Mouse (Mus musculus) forebrain, embryonic 14.5 days (tissue): ENCODE measurements around the gene 4930562C15Rik. TPM values are rescaled to one million over a fixed set of nuclear protein-coding genes. Genes with fewer than 3 reads are reported as not detected.

Source experiments
- ATAC-seq: fragments of 200-750 bp; cut with Nextera tagmentation; 2 replicates; pipeline ENCODE4 v1.8.0; 2017; ENCODE audit warnings: mild to moderate bottlenecking, moderate library complexity
- DNase-seq: peaks from one replicate; pipeline ENCODE4 v3.0.0-alpha.2; 2015; ENCODE audit warnings: low spot score
- H3K27ac ChIP-seq: fragments of 300-500 bp; sonication (generic); 2 replicates; pipeline ENCODE4 v1.5.1; 2014; ENCODE audit warnings: low read depth, mild to moderate bottlenecking, control low read depth, low read length, moderate library complexity
- H3K27me3 ChIP-seq: fragments of 300-500 bp; sonication (generic); replicated peaks from 2 replicates; pipeline ENCODE4 v1.6.1; 2014; ENCODE audit warnings: low read length, control low read depth, mixed read lengths; ENCODE audit not compliant: control insufficient read depth, insufficient read depth
- H3K36me3 ChIP-seq: fragments of 300-500 bp; sonication (generic); 2 replicates; pipeline ENCODE4 v1.6.1; 2014; ENCODE audit warnings: low read length, control low read depth; ENCODE audit not compliant: control insufficient read depth, insufficient read depth
- H3K4me1 ChIP-seq: fragments of 300-500 bp; sonication (generic); 2 replicates; pipeline ENCODE4 v1.6.1; 2014; ENCODE audit warnings: antibody characterized with exemption, low read length, control low read depth; ENCODE audit not compliant: control insufficient read depth, insufficient read depth
- H3K4me2 ChIP-seq: fragments of 300-500 bp; sonication (generic); 2 replicates; pipeline ENCODE4 v1.6.1; 2014; ENCODE audit warnings: mild to moderate bottlenecking, control low read depth, low read length
- H3K4me3 ChIP-seq: fragments of 300-500 bp; sonication (generic); 2 replicates; pipeline ENCODE4 v1.5.1; 2014; ENCODE audit warnings: low read depth, low read length, control low read depth
- H3K9ac ChIP-seq: fragments of 300-500 bp; sonication (generic); 2 replicates; pipeline ENCODE4 v1.6.1; 2014; ENCODE audit warnings: mild to moderate bottlenecking, low read length, control low read depth, moderate library complexity
- H3K9me3 ChIP-seq: fragments of 300-500 bp; sonication (generic); replicated peaks from 2 replicates; pipeline ENCODE4 v1.6.1; 2016; ENCODE audit warnings: low read length, control low read depth, mixed read lengths; ENCODE audit not compliant: control insufficient read depth
- WGBS: fragments of 180-500 bp; shearing (Covaris S2); extraction: QIAGEN DNeasy Blood & Tissue Kit; methylation state at CpG from one replicate; pipeline ENCODE4 v1.1.7; 2014; 5-methylcytosine and 5-hydroxymethylcytosine counted together
- polyA plus RNA-seq: library from polyadenylated mRNA; unstranded; fragments of >200 nt; fragmentation: Nextera tagmentation; extraction: Ambion mirVana; gene quantifications from 2 replicates; pipeline ENCODE4 v1.2.1, GENCODE M21; 2014

The 4930562C15Rik gene
- polyA plus RNA-seq, 1 experiment from 2014 or later, result 0.14 TPM

DNA sequence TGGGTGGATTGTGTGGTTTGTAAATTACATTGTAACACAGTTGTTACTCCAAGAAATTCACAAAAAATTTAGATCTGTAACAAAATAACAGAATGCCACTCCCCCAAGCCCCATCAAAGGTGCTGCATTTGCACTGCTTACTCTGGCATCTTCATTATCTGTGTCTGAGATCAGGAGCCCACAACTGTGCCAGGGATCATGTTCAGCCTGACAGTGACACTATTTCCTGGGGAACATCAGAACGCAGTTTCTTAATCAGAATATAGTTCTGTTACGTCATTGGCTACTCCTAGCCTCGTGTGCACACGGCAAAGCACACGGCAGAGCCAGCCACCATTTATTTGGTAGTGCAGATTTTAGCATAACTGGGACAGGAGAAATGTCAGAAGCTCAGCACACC is 7.6 kb upstream of the 4930562C15Rik start:
- ATAC-seq, result no peak
- H3K27me3 ChIP-seq, result no peaks in the 10 kb centered on the region

DNA sequence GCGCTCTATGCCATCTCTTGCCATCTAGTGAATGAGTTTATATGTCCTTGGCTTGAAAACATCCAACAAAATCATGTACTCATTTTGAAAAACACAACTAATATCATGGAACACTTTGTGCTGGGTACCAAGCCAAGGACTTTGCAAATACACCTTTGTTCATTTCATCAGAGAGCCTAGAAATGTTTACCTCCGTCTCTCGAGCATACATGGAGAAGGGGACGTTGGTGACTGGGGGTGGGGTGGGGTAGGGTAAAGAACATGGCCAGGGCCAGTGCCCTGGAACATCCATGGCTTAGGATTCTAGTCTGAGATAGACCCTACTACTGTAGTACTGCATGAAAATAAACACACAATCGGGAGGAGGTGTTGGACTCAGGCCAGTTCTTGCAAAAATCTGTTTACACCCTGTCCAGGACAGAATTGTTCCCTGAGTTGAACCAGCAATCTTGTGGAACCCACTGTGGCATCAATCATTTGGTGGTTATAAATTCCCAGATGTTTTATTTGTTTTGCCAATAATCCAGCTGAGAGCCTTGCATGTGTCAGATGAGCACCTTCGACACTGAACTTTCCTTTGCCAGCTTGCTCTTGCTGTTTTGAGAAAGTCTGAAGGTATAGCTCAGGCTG is 5.8 kb upstream of the 4930562C15Rik start:
- ATAC-seq (no peak), DNase-seq (no peak)
- Histone ChIP-seq H3K27me3 (no peaks in the 10 kb centered on the region), H3K9ac (no peak overlapping the region), H3K4me3 (no peak overlapping the region), H3K27ac (no peak overlapping the region), H3K4me1 (no peaks in the 10 kb centered on the region), H3K9me3 (no peaks in the 10 kb centered on the region), H3K4me2 (no peak overlapping the region), H3K36me3 (no peaks in the 10 kb centered on the region)
- WGBS, result 81% methylated on average over 6 of the region's 6 CpGs

More for the DNA sequence above, 7.6 kb upstream of the 4930562C15Rik start:
- Histone ChIP-seq H3K4me2 (no peak overlapping the region), H3K4me1 (no peaks in the 10 kb centered on the region), H3K36me3 (no peaks in the 10 kb centered on the region), H3K9me3 (no peaks in the 10 kb centered on the region), H3K4me3 (no peak overlapping the region), H3K9ac (no peak overlapping the region), H3K27ac (no peak overlapping the region)
- WGBS, result 89% methylated on average over 5 of the region's 5 CpGs
- DNase-seq, result no peak

DNA sequence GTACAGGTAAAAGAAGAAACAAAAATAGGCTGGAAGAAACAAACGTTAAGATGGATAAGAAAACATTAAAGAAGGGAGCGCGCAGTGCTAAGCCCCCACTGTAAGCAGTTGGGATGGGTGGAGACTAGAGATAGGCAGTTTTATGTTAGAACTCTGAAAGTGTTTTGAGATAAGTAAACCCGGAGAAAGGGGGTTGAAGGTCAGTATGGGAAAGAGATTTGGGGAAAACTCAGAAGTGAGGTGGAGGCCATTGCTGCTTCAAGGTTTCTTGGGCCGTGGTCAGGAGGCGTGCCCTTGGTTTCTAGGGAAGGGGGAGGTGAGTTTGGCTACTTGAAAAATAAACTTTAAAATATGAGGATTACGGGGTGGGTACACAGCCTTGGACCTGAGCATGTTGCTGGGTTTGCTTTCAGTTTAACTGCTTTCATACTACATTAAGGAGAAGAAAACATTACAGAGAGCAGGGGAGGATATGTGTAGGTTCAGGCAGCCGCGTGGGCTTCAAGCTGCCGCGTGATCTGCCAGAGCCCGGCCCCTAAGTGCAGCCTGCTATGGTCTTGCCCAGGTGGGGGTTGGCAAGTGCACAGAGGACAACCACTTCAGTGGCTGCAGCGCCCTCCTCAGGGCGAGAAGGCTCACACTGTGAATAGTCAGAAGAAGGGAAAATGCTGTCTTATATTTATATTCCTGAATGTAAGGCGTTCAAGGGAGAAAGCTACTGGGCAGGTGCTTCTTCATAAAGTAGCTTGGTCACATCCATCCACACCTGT is 3.4 kb upstream of the 4930562C15Rik start:
- no peak for DNase-seq
- WGBS, result 76% methylated on average over 15 of the region's 15 CpGs

DNA sequence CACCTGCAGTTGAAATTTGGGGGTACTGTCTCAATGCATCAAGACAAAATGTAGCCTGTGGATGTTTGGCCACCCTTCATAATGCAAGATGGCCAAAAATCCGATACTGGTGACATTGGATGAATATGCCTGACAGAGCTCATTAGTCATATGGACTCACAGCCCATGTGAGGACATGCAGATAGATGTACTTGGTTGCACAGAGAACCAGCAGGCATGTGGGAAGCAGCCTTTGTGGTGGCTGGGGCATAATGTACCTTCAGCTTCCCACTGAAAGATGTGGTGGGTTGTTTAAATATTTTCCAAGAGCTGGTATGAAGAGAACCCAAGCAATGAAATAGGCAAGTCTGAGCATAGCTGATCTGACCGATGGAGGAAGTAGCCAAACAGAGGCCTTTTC is 1.4 kb upstream of the 4930562C15Rik start:
- Histone ChIP-seq H3K27me3 (no peaks in the 10 kb centered on the region), H3K9ac (no peak overlapping the region), H3K36me3 (no peaks in the 10 kb centered on the region), H3K4me3 (no peak overlapping the region), H3K4me2 (no peak overlapping the region), H3K4me1 (no peaks in the 10 kb centered on the region), H3K27ac (no peak overlapping the region), H3K9me3 (no peaks in the 10 kb centered on the region)
- no peak for ATAC-seq
- 85% methylated on average over 2 of the region's 2 CpGs for WGBS
- no peak for DNase-seq

More for the DNA sequence above, 3.4 kb upstream of the 4930562C15Rik start:
- H3K36me3 ChIP-seq, result no peaks in the 10 kb centered on the region
- no peak overlapping the region for H3K4me3 ChIP-seq
- H3K27me3 ChIP-seq, result no peaks in the 10 kb centered on the region
- no peak overlapping the region for H3K9ac ChIP-seq
- H3K4me2 ChIP-seq, result no peak overlapping the region
- no peaks in the 10 kb centered on the region for H3K9me3 ChIP-seq
- H3K4me1 ChIP-seq, result no peaks in the 10 kb centered on the region
- no peak overlapping the region for H3K27ac ChIP-seq
- no peak for ATAC-seq

DNA sequence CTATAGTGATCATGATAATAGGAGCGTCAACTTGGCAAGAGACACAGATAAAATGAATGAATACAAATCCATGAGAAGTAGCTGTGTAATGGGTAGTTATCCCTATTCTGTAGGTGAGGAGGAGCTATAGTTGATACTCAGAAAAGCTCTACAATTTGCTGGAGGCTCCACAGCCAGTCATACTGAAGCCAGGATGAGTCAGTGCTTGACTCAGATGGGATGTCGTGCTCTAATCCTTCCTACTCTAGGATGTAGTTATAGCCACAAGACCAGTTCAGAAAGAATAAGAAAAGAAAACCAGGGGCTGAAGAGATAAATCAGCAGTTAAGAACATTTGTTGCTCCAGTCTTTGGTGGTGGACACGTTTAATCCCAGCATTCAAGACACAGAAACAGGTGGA is 2.4 kb downstream of the 4930562C15Rik start:
- Histone ChIP-seq H3K9me3 (no peaks in the 10 kb centered on the region), H3K36me3 (no peaks in the 10 kb centered on the region), H3K27me3 (no peaks in the 10 kb centered on the region), H3K4me1 (no peaks in the 10 kb centered on the region), H3K4me3 (no peak overlapping the region), H3K9ac (no peak overlapping the region), H3K4me2 (no peak overlapping the region), H3K27ac (no peak overlapping the region)
- WGBS, result 77% methylated on average over 3 of the region's 3 CpGs
- DNase-seq, result no peak
- no peak for ATAC-seq

DNA sequence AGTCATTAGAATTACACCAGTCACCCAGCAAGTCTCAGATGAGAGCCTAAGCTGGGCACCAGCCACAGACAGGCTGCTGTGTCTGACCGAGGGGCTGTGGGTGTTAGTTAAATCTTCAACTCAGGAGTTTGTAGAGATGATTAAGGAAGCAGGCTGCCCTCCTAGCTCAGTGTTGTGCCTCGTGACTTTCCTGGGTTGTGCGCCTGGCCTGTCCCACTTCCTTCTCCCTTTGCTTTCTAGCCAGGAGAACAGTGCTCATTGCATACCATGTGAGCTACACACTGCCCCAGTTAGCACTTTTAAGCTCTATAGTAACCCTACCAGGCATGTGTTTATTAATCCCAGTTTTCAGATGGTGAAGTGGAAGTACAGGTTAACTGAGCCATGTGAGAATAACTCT is 4.3 kb downstream of the 4930562C15Rik start:
- Histone ChIP-seq H3K4me3 (no peak overlapping the region), H3K27ac (no peak overlapping the region), H3K4me1 (no peaks in the 10 kb centered on the region), H3K36me3 (no peaks in the 10 kb centered on the region), H3K9me3 (no peaks in the 10 kb centered on the region), H3K4me2 (no peak overlapping the region), H3K9ac (no peak overlapping the region), H3K27me3 (no peaks in the 10 kb centered on the region)
- 75% methylated on average over 3 of the region's 3 CpGs for WGBS
- DNase-seq (no peak), ATAC-seq (no peak)

DNA sequence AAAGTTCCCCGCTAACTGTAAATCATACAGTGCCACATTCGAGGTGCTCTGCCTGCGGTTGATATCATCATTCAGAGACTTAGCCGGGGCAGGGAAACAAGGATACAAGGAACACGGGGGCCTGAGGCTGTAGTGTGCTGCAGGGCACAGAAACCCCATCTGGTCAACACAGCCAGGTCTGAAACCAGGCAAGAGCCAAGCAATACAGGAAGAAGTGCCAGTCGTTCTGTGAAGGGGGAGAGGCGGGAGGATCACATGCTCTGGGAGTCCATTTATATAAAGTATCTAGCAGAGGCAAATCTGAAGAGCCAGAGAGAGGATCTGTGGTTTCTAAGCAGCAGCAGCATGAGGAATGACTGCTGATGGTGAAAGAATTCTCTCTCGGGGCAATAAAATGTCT is 5.0 kb downstream of the 4930562C15Rik start:
- H3K9me3 ChIP-seq, result no peaks in the 10 kb centered on the region
- WGBS, result 87% methylated on average over 8 of the region's 8 CpGs
- no peak overlapping the region for H3K9ac ChIP-seq
- H3K27me3 ChIP-seq, result no peaks in the 10 kb centered on the region
- no peaks in the 10 kb centered on the region for H3K4me1 ChIP-seq
- no peak overlapping the region for H3K27ac ChIP-seq
- DNase-seq, result no peak
- no peaks in the 10 kb centered on the region for H3K36me3 ChIP-seq
- no peak for ATAC-seq
- H3K4me3 ChIP-seq, result no peak overlapping the region
- H3K4me2 ChIP-seq, result no peak overlapping the region

DNA sequence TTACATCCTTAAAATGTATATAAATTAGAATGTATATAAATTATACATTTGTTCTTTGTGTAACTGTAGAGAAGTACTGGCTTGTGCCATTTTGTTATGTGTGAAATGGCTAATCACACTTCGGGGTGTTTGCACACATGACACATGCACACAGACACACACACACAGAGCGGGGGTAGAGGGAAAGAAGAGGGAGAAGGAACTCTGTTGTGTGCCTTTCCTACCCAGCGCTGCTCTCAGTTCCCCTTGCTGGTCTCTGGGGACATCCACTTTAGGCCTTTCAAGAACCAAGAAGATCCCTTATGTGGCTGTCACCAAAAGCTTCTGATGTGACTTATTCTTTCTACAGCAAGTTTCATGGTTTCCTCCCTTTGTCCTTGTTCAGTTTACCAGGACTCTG is 11.8 kb downstream of the 4930562C15Rik start:
- Histone ChIP-seq H3K36me3 (no peaks in the 10 kb centered on the region), H3K4me2 (no peak overlapping the region), H3K9me3 (no peaks in the 10 kb centered on the region), H3K9ac (no peak overlapping the region), H3K4me1 (no peaks in the 10 kb centered on the region), H3K27ac (no peak overlapping the region), H3K27me3 (no peaks in the 10 kb centered on the region), H3K4me3 (no peak overlapping the region)
- DNase-seq, result no peak
- 90% methylated on average over 3 of the region's 3 CpGs for WGBS
- ATAC-seq, result no peak

DNA sequence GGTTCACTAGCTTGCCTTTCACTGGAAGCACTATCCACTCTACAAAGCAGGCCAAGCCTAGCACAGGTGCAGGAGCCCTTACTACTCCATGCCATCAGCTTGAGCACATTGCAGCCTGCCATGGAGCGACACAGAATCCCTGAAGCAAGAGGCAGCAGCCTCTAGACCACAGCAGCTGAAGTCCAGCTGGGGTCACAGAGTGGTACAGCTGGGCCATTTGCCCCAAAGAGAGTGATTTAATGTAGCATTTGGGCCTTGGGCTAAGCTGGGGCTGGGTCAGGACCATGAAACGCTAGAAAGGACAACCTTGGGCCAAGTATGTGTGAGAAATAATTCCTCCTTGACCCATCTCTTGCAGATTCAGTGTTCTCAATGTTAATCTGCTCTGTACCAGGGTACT is 12.9 kb downstream of the 4930562C15Rik start:
- Histone ChIP-seq H3K4me2 (no peak overlapping the region), H3K27me3 (no peaks in the 10 kb centered on the region), H3K4me3 (no peak overlapping the region), H3K27ac (no peak overlapping the region), H3K9me3 (no peaks in the 10 kb centered on the region), H3K36me3 (no peaks in the 10 kb centered on the region), H3K4me1 (no peaks in the 10 kb centered on the region), H3K9ac (no peak overlapping the region)
- no peak for DNase-seq
- no peak for ATAC-seq
- WGBS, result 90% methylated on average over 2 of the region's 2 CpGs
